In genomic region chr5:25038827-25039226, GRCm38 (mm10) we compare ENCODE assay signal across 22 mouse cellular contexts.
DNase-seq lines count a peak whose midpoint lies in the region; ATAC-seq and TF ChIP-seq lines count a peak whose summit lies in the region.
"Had no signal": no experiment of that assay in that cellular context is flagged by ENCODE, and none has a peak within 500 bp of the region (broad histone marks: within the 10 kb centered on the region; RNA-seq: fewer than 3 reads in every experiment).

No protein-coding gene starts in this region.

- no peak overlapping the region for H3K4me3 ChIP-seq in gastrocnemius, adult 2 months
- H3K4me3 ChIP-seq in kidney, adult 2 months (ENCODE audit: insufficient read depth, low read depth, low read length): no peak overlapping the region
- no peak overlapping the region for H3K4me3 ChIP-seq in kidney, embryonic 16.5 days (ENCODE audit: low read length)
- H3K4me3 ChIP-seq: forebrain, embryonic 10.5 days; forebrain, embryonic 13.5 days; heart, embryonic 12.5 days; heart, embryonic 15.5 days; hindbrain, embryonic 10.5 days; hindbrain, embryonic 13.5 days had no signal

- WGBS in kidney, adult 2 months: 60% methylated on average over 2 of the region's 2 CpGs
- WGBS in kidney, embryonic 16.5 days: 79% methylated on average over 2 of the region's 2 CpGs

- TF ChIP-seq CTCF in gastrocnemius, adult 2 months (IDR thresholded peaks at IDR 0.05): no peak
- no peak for TF ChIP-seq CTCF in kidney, adult 2 months (conservative IDR thresholded peaks at IDR 0.05; ENCODE audit: insufficient read depth, insufficient read length, low read depth, low read length)

- H3K36me3 ChIP-seq in kidney, adult 2 months (ENCODE audit: control insufficient read depth, insufficient read depth, low read length): no peaks in the 10 kb centered on the region
- H3K36me3 ChIP-seq in kidney, embryonic 16.5 days (ENCODE audit: insufficient read depth, low read length): no peaks in the 10 kb centered on the region
- H3K36me3 ChIP-seq: forebrain, embryonic 10.5 days; heart, embryonic 12.5 days; heart, embryonic 15.5 days; hindbrain, embryonic 10.5 days; hindbrain, embryonic 13.5 days had no signal

- intact Hi-C loops in gastrocnemius, adult 2 months (cut with DNase I): no loop called here

- no peak overlapping the region for H3K27ac ChIP-seq in gastrocnemius, adult 2 months
- no peak overlapping the region for H3K27ac ChIP-seq in kidney, adult 2 months (ENCODE audit: insufficient read depth, low read depth, low read length)
- no peak overlapping the region for H3K27ac ChIP-seq in kidney, embryonic 16.5 days (ENCODE audit: low read length)
- H3K27ac ChIP-seq: forebrain, embryonic 10.5 days; forebrain, embryonic 13.5 days; heart, embryonic 15.5 days; hindbrain, embryonic 10.5 days; hindbrain, embryonic 13.5 days had no signal

- H3K4me2 ChIP-seq in kidney, embryonic 16.5 days (replicated peaks; ENCODE audit: low read depth, low read length): no peak overlapping the region
- H3K4me2 ChIP-seq: forebrain, embryonic 13.5 days; heart, embryonic 12.5 days; heart, embryonic 15.5 days; hindbrain, embryonic 13.5 days had no signal

- peaks cover 11% of the 10 kb centered on the region; the same call in 1 of the 2 replicates for H3K4me1 ChIP-seq in kidney, adult 2 months (ENCODE audit: control insufficient read depth, insufficient read depth, low read length)
- no peaks in the 10 kb centered on the region for H3K4me1 ChIP-seq in kidney, embryonic 16.5 days (ENCODE audit: insufficient read depth, low read length)
- H3K4me1 ChIP-seq: forebrain, embryonic 10.5 days; forebrain, embryonic 13.5 days; hindbrain, embryonic 10.5 days; hindbrain, embryonic 13.5 days had no signal

- no peaks in the 10 kb centered on the region for H3K27me3 ChIP-seq in kidney, adult 2 months (replicated peaks; ENCODE audit: control insufficient read depth, insufficient read depth, low read length)
- H3K27me3 ChIP-seq in kidney, embryonic 16.5 days (ENCODE audit: insufficient read depth, low read length): no peaks in the 10 kb centered on the region
- H3K27me3 ChIP-seq: forebrain, embryonic 13.5 days; heart, embryonic 12.5 days; heart, embryonic 15.5 days; hindbrain, embryonic 13.5 days had no signal

- no peak for TF ChIP-seq POLR2A in kidney, adult 2 months (IDR thresholded peaks at IDR 0.05; ENCODE audit: low read depth, low read length)

- peak; percentile 13 for DNase-seq in gastrocnemius, adult 2 months
- no peak for DNase-seq in gastrocnemius, adult 8-10 months (ENCODE audit: low spot score in 2 of 2)
- peak; percentile 28 for DNase-seq in kidney, adult 2 months
- no peak for DNase-seq in kidney, postnatal 10 days
- no peak for DNase-seq in kidney, adult 8-10 months
- no peak for DNase-seq in right cerebral cortex, postnatal 36 days (ENCODE audit: low spot score in 2 of 2)
- DNase-seq: adrenal gland, postnatal 10 days; adrenal gland, postnatal 36 days; cerebellum, adult 18-20 months; cerebellum, adult 9-10 months; cerebellum, postnatal 14 days; gastrocnemius, postnatal 25 days; heart, adult 18-20 months; heart, postnatal 36 days had no signal

- peak; percentile 72; the same call in 1 of the 2 replicates for ATAC-seq in kidney, embryonic 16.5 days (ENCODE audit: low FRiP score, low TSS enrichment)
- ATAC-seq: forebrain, embryonic 13.5 days; forebrain, embryonic 16.5 days had no signal

- H3K9ac ChIP-seq in kidney, embryonic 16.5 days (replicated peaks; ENCODE audit: low read length): no peak overlapping the region
- H3K9ac ChIP-seq: forebrain, embryonic 13.5 days; heart, embryonic 12.5 days; heart, embryonic 15.5 days; hindbrain, embryonic 13.5 days had no signal

- no peaks in the 10 kb centered on the region for H3K9me3 ChIP-seq in kidney, embryonic 16.5 days (ENCODE audit: low read length)
- H3K9me3 ChIP-seq: heart, embryonic 12.5 days; heart, embryonic 15.5 days; hindbrain, embryonic 13.5 days had no signal

Comparison
In these comparisons a context has a peak if more than half of its experiments do, and no peak if none do; other contexts are left out.
1. DNase-seq: peak in gastrocnemius, adult 2 months (single experiment) and kidney, adult 2 months (single experiment); none in gastrocnemius, adult 8-10 months (0 of 2), kidney, postnatal 10 days (single experiment), kidney, adult 8-10 months (0 of 2) and right cerebral cortex, postnatal 36 days (0 of 2).